Mouse (Mus musculus): ENCODE measurements around the gene Gm17324.
"Not testable (repeated sequence)": the region's sequence is repeated elsewhere in the genome, so short reads cannot be mapped to it uniquely, and the experiment has no call there.

The Gm17324 gene

GRCm38 (mm10) chr9:78447973-78448873, at the start of gene Gm17324, which contains the start of gene Mto1:
Gene Gm17324 (minus strand): TSS chr9:78448786.
Gene Mto1 (plus strand): TSS chr9:78448208.
- DNase-seq (ENCODE audit: low read depth in 1 of 2, low spot score in 2 of 2), result peak; percentile 48 to 80

GRCm38 (mm10) chr9:78493171-78493570, 44.6 kb upstream of the Gm17324 start:
- no peak for DNase-seq (ENCODE audit: low read depth in 1 of 2, low spot score in 2 of 2)

GRCm38 (mm10) chr9:78492254-78492653, 43.7 kb upstream of the Gm17324 start:
- no peak for DNase-seq (ENCODE audit: low read depth in 1 of 2, low spot score in 2 of 2)

- DNase-seq (ENCODE audit: low read depth in 1 of 2, low spot score in 2 of 2), result no peak
Measured at GRCm38 (mm10) chr9:78491169-78491568, 42.6 kb upstream of the Gm17324 start.

GRCm38 (mm10) chr9:78488890-78489420, 40.4 kb upstream of the Gm17324 start, which contains the start of gene Eef1a1:
Gene Eef1a1 (minus strand): TSS chr9:78489151.
- no peak for DNase-seq (ENCODE audit: low read depth in 1 of 2, low spot score in 2 of 2)

GRCm38 (mm10) chr9:78488021-78488420, 39.4 kb upstream of the Gm17324 start:
- not testable (repeated sequence) for DNase-seq (ENCODE audit: low read depth in 1 of 2, low spot score in 2 of 2)

GRCm38 (mm10) chr9:78484660-78485059, 36.1 kb upstream of the Gm17324 start:
- DNase-seq (ENCODE audit: low read depth in 1 of 2, low spot score in 2 of 2), result no peak

GRCm38 (mm10) chr9:78482386-78482785, 33.8 kb upstream of the Gm17324 start:
- DNase-seq (ENCODE audit: low read depth in 1 of 2, low spot score in 2 of 2), result no peak

GRCm38 (mm10) chr9:78481423-78482331, 33.1 kb upstream of the Gm17324 start:
- peak; percentile 79 to 92 for DNase-seq (ENCODE audit: low read depth in 1 of 2, low spot score in 2 of 2)

- DNase-seq (ENCODE audit: low read depth in 1 of 2, low spot score in 2 of 2), result peak; percentile 51 to 76
Measured at GRCm38 (mm10) chr9:78480706-78481358, 32.2 kb upstream of the Gm17324 start.

- not testable (repeated sequence) for DNase-seq (ENCODE audit: low read depth in 1 of 2, low spot score in 2 of 2)
Measured at GRCm38 (mm10) chr9:78480227-78480626, 31.6 kb upstream of the Gm17324 start.

- not testable (repeated sequence) for DNase-seq (ENCODE audit: low read depth in 1 of 2, low spot score in 2 of 2)
Measured at GRCm38 (mm10) chr9:78479308-78479707, 30.7 kb upstream of the Gm17324 start.

GRCm38 (mm10) chr9:78478009-78478605, 29.5 kb upstream of the Gm17324 start:
- not testable (repeated sequence) for DNase-seq (ENCODE audit: low read depth in 1 of 2, low spot score in 2 of 2)

GRCm38 (mm10) chr9:78477021-78477551, 28.5 kb upstream of the Gm17324 start:
- DNase-seq (ENCODE audit: low read depth in 1 of 2, low spot score in 2 of 2), result no peak

GRCm38 (mm10) chr9:78476531-78477020, 28.0 kb upstream of the Gm17324 start:
- no peak for DNase-seq (ENCODE audit: low read depth in 1 of 2, low spot score in 2 of 2)

GRCm38 (mm10) chr9:78475873-78476272, 27.3 kb upstream of the Gm17324 start:
- DNase-seq (ENCODE audit: low read depth in 1 of 2, low spot score in 2 of 2), result no peak

GRCm38 (mm10) chr9:78475383-78475780, 26.8 kb upstream of the Gm17324 start:
- no peak for DNase-seq (ENCODE audit: low read depth in 1 of 2, low spot score in 2 of 2)

GRCm38 (mm10) chr9:78474771-78475382, 26.3 kb upstream of the Gm17324 start:
- DNase-seq (ENCODE audit: low read depth in 1 of 2, low spot score in 2 of 2), result no peak

- no peak for DNase-seq (ENCODE audit: low read depth in 1 of 2, low spot score in 2 of 2)
Measured at GRCm38 (mm10) chr9:78474270-78474669, 25.7 kb upstream of the Gm17324 start.

All from monocyte, adult 2 months (primary cell).